Mouse (Mus musculus): ENCODE results near the gene Cdc34.

The Cdc34 gene

GRCm38 (mm10) chr10:79716254-79716987 is 34.4 kb downstream of the Cdc34 start, which contains the start of gene Hcn2:
Gene Hcn2 (plus strand): TSS chr10:79716634.
- no peak for DNase-seq (ENCODE audit: low read depth, low spot score)

GRCm38 (mm10) chr10:79716988-79717355 is 35.0 kb downstream of the Cdc34 start:
- no peak for DNase-seq (ENCODE audit: low read depth, low spot score)

GRCm38 (mm10) chr10:79717640-79718357 is 35.8 kb downstream of the Cdc34 start:
- DNase-seq (ENCODE audit: low read depth, low spot score): no peak

- DNase-seq (ENCODE audit: low read depth, low spot score): no peak
Observed at GRCm38 (mm10) chr10:79721089-79721488, 39.1 kb downstream of the Cdc34 start.

- DNase-seq (ENCODE audit: low read depth, low spot score): no peak
Observed at GRCm38 (mm10) chr10:79723047-79723446, 41.1 kb downstream of the Cdc34 start.

GRCm38 (mm10) chr10:79723692-79724091 is 41.7 kb downstream of the Cdc34 start:
- no peak for DNase-seq (ENCODE audit: low read depth, low spot score)

- no peak for DNase-seq (ENCODE audit: low read depth, low spot score)
Observed at GRCm38 (mm10) chr10:79726090-79726489, 44.1 kb downstream of the Cdc34 start.

GRCm38 (mm10) chr10:79728323-79729249 is 46.6 kb downstream of the Cdc34 start:
- no peak for DNase-seq (ENCODE audit: low read depth, low spot score)

- no peak for DNase-seq (ENCODE audit: low read depth, low spot score)
Observed at GRCm38 (mm10) chr10:79729357-79729965, 47.5 kb downstream of the Cdc34 start.

- DNase-seq (ENCODE audit: low read depth, low spot score): no peak
Observed at GRCm38 (mm10) chr10:79732500-79732899, 50.5 kb downstream of the Cdc34 start.

- no peak for DNase-seq (ENCODE audit: low read depth, low spot score)
Observed at GRCm38 (mm10) chr10:79733847-79734246, 51.9 kb downstream of the Cdc34 start.

- no peak for DNase-seq (ENCODE audit: low read depth, low spot score)
Observed at GRCm38 (mm10) chr10:79735361-79735760, 53.4 kb downstream of the Cdc34 start.

GRCm38 (mm10) chr10:79736706-79737105 is 54.7 kb downstream of the Cdc34 start:
- no peak for DNase-seq (ENCODE audit: low read depth, low spot score)

All from brain, embryonic 18.5 days (tissue).